Mouse (Mus musculus) liver, adult 10 weeks (tissue): ENCODE data around the gene Ppip5k2. TPM values are rescaled to one million over a fixed set of nuclear protein-coding genes. Genes with fewer than 3 reads are reported as not detected.

Experiments
- polyA plus RNA-seq: library from polyadenylated mRNA; stranded (reverse); fragments of 350-450 nt; fragmentation: Illumina TruSeq; extraction: RNeasy Lipid Tissue Mini Kit (QIAGEN cat#74804); gene quantifications from one replicate; pipeline ENCODE4 v1.2.3, GENCODE M21; 2014; ENCODE audit warnings: low read depth, low replicate concordance

Ppip5k2 gene
- 35.6 TPM for polyA plus RNA-seq

GRCm38 (mm10) chr1:97769904-97770753, at the start of gene Ppip5k2, which contains the start of gene Gin1:
Gene Ppip5k2, minus strand, starts transcription at chr1:97770411.
Gene Gin1, plus strand, starts transcription at chr1:97770172.

GRCm38 (mm10) chr1:97661406-97662241, 108.6 kb downstream of the Ppip5k2 start, which contains the start of gene D1Ertd622e:
Gene D1Ertd622e, minus strand, starts transcription at chr1:97662074.

Other genes starting within 250 kb of the Ppip5k2 start
- 18.4 TPM for gene D1Ertd622e, start 108.3 kb downstream of the Ppip5k2 start, polyA plus RNA-seq
- 15.1 TPM for gene Gin1, start 239 bp downstream of the Ppip5k2 start, polyA plus RNA-seq